Mouse (Mus musculus) CH12.LX (cell line): ENCODE data around the gene Zfp689. TPM values are rescaled to one million over a fixed set of nuclear protein-coding genes. Genes with fewer than 3 reads are reported as not detected.
A peak's percentile ranks its signal among the peaks of the same experiment; 100 is the strongest.

Experiments used
- DNase-seq: peaks from one replicate; pipeline ENCODE4 v3.0.0-alpha.2; 2013; ENCODE audit errors: extremely low read depth
- H3K27ac ChIP-seq: 2 replicates; pipeline ENCODE4 v1.5.1; 2012; ENCODE audit warnings: low read depth, mild to moderate bottlenecking, control low read depth, moderate library complexity; ENCODE audit not compliant: insufficient read depth
- H3K27me3 ChIP-seq: replicated peaks from 2 replicates; pipeline ENCODE3; 2012; ENCODE audit warnings: inconsistent platforms
- H3K36me3 ChIP-seq, 2 experiments: replicated peaks in 1 of 2; 2 replicates each; pipeline versions ENCODE3 to v1.6.1; 2012; ENCODE audit warnings: inconsistent platforms in 1 of 2, low read length in 1 of 2, mild to moderate bottlenecking in 1 of 2, mixed read lengths in 1 of 2, moderate library complexity in 1 of 2; ENCODE audit not compliant: control insufficient read depth in 1 of 2, insufficient read depth in 1 of 2
- H3K4me1 ChIP-seq, 2 experiments: 2 replicates each; pipeline ENCODE4 v1.6.1; 2012; ENCODE audit warnings: inconsistent platforms in 1 of 2, moderate library complexity in 1 of 2; ENCODE audit not compliant: insufficient read depth in 2 of 2, control insufficient read depth in 1 of 2
- H3K4me2 ChIP-seq: 2 replicates; pipeline ENCODE4 v1.6.1; 2012; ENCODE audit warnings: low read depth, mild to moderate bottlenecking, control low read depth; ENCODE audit not compliant: poor library complexity, insufficient read depth, severe bottlenecking
- H3K4me3 ChIP-seq, 3 experiments: fragments of 150-350 bp in 1 of 3; sonication (generic) in 1 of 3; replicated peaks in 1 of 3; 2 replicates each; pipeline versions ENCODE3 to v1.5.1; 2011 to 2012; ENCODE audit warnings: low read depth in 2 of 3, low read length in 2 of 3, mild to moderate bottlenecking in 2 of 3, moderate library complexity in 2 of 3, control low read depth in 1 of 3, improper control_type of control experiment in 1 of 3, inconsistent platforms in 1 of 3, mixed read lengths in 1 of 3; ENCODE audit not compliant: poor library complexity in 1 of 3
- H3K79me2 ChIP-seq: replicated peaks from 2 replicates; pipeline ENCODE4 v1.6.1; 2012; ENCODE audit warnings: mild to moderate bottlenecking, moderate library complexity; ENCODE audit not compliant: control insufficient read depth, poor library complexity, insufficient read depth, severe bottlenecking; ENCODE audit errors: extremely low read depth
- H3K9ac ChIP-seq: 2 replicates; pipeline ENCODE4 v1.6.1; 2012; ENCODE audit warnings: low read depth, mild to moderate bottlenecking, control low read depth, moderate library complexity; ENCODE audit not compliant: insufficient read depth
- H3K9me3 ChIP-seq: replicated peaks from 2 replicates; pipeline ENCODE3; 2012; ENCODE audit warnings: low read length, inconsistent platforms, mixed read lengths
- BHLHE40 ChIP-seq: IDR thresholded peaks from 2 replicates; pipeline ENCODE4 v1.6.1; 2011; ENCODE audit warnings: mild to moderate bottlenecking, low read depth, low read length, improper control_type of control experiment
- CHD1 ChIP-seq: IDR thresholded peaks from 2 replicates; pipeline ENCODE4 v1.6.1; 2012; ENCODE audit warnings: low read depth, low read length, improper control_type of control experiment, inconsistent platforms
- CHD2 ChIP-seq: IDR thresholded peaks from 2 replicates; pipeline ENCODE4 v1.6.1; 2011; ENCODE audit warnings: low read length, improper control_type of control experiment
- CTCF ChIP-seq, 2 experiments: IDR thresholded peaks in 1 of 2; conservative IDR thresholded peaks in 1 of 2; 2 replicates each; pipeline ENCODE4 v1.5.1; 2011 to 2012; ENCODE audit warnings: low read depth in 2 of 2, low read length in 2 of 2, improper control_type of control experiment in 1 of 2, inconsistent platforms in 1 of 2, mild to moderate bottlenecking in 1 of 2, moderate library complexity in 1 of 2
- E2F4 ChIP-seq: IDR thresholded peaks from 2 replicates; pipeline ENCODE4 v1.6.1; 2011; ENCODE audit warnings: low read depth, low read length, improper control_type of control experiment; ENCODE audit not compliant: insufficient replicate concordance
- ELF1 ChIP-seq: IDR thresholded peaks from 2 replicates; pipeline ENCODE4 v1.6.1; 2014; ENCODE audit warnings: low read depth, mild to moderate bottlenecking, inconsistent platforms, low read length, improper control_type of control experiment
- GABPA ChIP-seq: IDR thresholded peaks from 2 replicates; pipeline ENCODE4 v1.6.1; 2012; ENCODE audit warnings: low read depth, low read length, improper control_type of control experiment, inconsistent platforms; ENCODE audit not compliant: insufficient replicate concordance
- HCFC1 ChIP-seq: IDR thresholded peaks from 2 replicates; pipeline ENCODE4 v1.6.1; 2012; ENCODE audit warnings: low read depth, mild to moderate bottlenecking, inconsistent platforms, low read length, improper control_type of control experiment
- KAT2A ChIP-seq: IDR thresholded peaks from 2 replicates; pipeline ENCODE4 v1.6.1; 2012; ENCODE audit warnings: low read length, improper control_type of control experiment, inconsistent platforms; ENCODE audit not compliant: insufficient replicate concordance
- MAFK ChIP-seq: IDR thresholded peaks from 2 replicates; pipeline ENCODE4 v1.6.1; 2011; ENCODE audit warnings: low read length, improper control_type of control experiment; ENCODE audit not compliant: insufficient replicate concordance
- MAX ChIP-seq: IDR thresholded peaks from 2 replicates; pipeline ENCODE4 v1.6.1; 2011; ENCODE audit warnings: low read length, improper control_type of control experiment
- MAZ ChIP-seq: IDR thresholded peaks from 2 replicates; pipeline ENCODE4 v1.6.1; 2012; ENCODE audit warnings: low read depth, mild to moderate bottlenecking, inconsistent platforms, low read length, improper control_type of control experiment, moderate library complexity
- MXI1 ChIP-seq: IDR thresholded peaks from 2 replicates; pipeline ENCODE4 v1.6.1; 2011; ENCODE audit warnings: mild to moderate bottlenecking, low read depth, low read length, improper control_type of control experiment
- MYC ChIP-seq: IDR thresholded peaks from 2 replicates; pipeline ENCODE4 v1.6.1; 2011; ENCODE audit warnings: low read depth, mild to moderate bottlenecking, improper control_type of control experiment, low read length
- NELFE ChIP-seq: IDR thresholded peaks from 2 replicates; pipeline ENCODE4 v1.6.1; 2011; ENCODE audit warnings: low read depth, low read length, improper control_type of control experiment
- NRF1 ChIP-seq: IDR thresholded peaks from 2 replicates; pipeline ENCODE4 v1.6.1; 2014; ENCODE audit warnings: low read depth, mild to moderate bottlenecking, inconsistent platforms, low read length, improper control_type of control experiment, moderate library complexity
- POLR2A ChIP-seq: IDR thresholded peaks from 2 replicates; pipeline ENCODE4 v1.6.1; 2011; ENCODE audit warnings: low read depth, mild to moderate bottlenecking, improper control_type of control experiment, low read length
- POLR2AphosphoS2 ChIP-seq: IDR thresholded peaks from 2 replicates; pipeline ENCODE4 v1.6.1; 2011; ENCODE audit warnings: low read depth, low read length, improper control_type of control experiment
- RCOR1 ChIP-seq: conservative IDR thresholded peaks from 2 replicates; pipeline ENCODE4 v1.6.1; 2012; ENCODE audit warnings: low read depth, mild to moderate bottlenecking, inconsistent platforms, low read length, improper control_type of control experiment
- SIN3A ChIP-seq: IDR thresholded peaks from 2 replicates; pipeline ENCODE4 v1.6.1; 2012; ENCODE audit warnings: low read length, improper control_type of control experiment, inconsistent platforms
- TBP ChIP-seq: conservative IDR thresholded peaks from 2 replicates; pipeline ENCODE4 v1.6.1; 2011; ENCODE audit warnings: low read depth, low read length, improper control_type of control experiment
- UBTF ChIP-seq: IDR thresholded peaks from 2 replicates; pipeline ENCODE4 v1.6.1; 2012; ENCODE audit warnings: low read depth, mild to moderate bottlenecking, inconsistent platforms, low read length, improper control_type of control experiment, moderate library complexity
- USF1 ChIP-seq: IDR thresholded peaks from 2 replicates; pipeline ENCODE4 v1.6.1; 2014; ENCODE audit warnings: low read depth, mild to moderate bottlenecking, inconsistent platforms, low read length, improper control_type of control experiment
- USF2 ChIP-seq: conservative IDR thresholded peaks from 2 replicates; pipeline ENCODE4 v1.6.1; 2011; ENCODE audit warnings: low read depth, low read length, improper control_type of control experiment
- ZMIZ1 ChIP-seq: IDR thresholded peaks from 2 replicates; pipeline ENCODE4 v1.6.1; 2012; ENCODE audit warnings: low read depth, mild to moderate bottlenecking, inconsistent platforms, low read length, improper control_type of control experiment
- dilution Hi-C: fragments of 300-500 bp; cut with MboI; formaldehyde crosslinking; loops from 2 replicates; pipeline ENCODE4 v1.14.3; 2020; ENCODE audit warnings: low sequenced_read_pairs; ENCODE audit not compliant: extremely low pct_unique_long_range_greater_than_20kb, extremely low pct_ligation_motif_present
- in situ Hi-C: fragments of 300-500 bp; cut with MboI; formaldehyde crosslinking; loops from 3 replicates; pipeline ENCODE4 v1.14.3; 2019; ENCODE audit warnings: low sequenced_read_pairs, low pct_ligation_motif_present, low pct_unique_long_range_greater_than_20kb, mixed read lengths
- polyA plus RNA-seq: library from polyadenylated mRNA; unstranded; fragments of >175 nt; gene quantifications from 2 replicates; pipeline ENCODE4 v1.2.1, GENCODE M21; 2012; ENCODE audit warnings: low read depth; ENCODE audit not compliant: insufficient read length
- total RNA-seq, 2 experiments: library from RNA; depleted of rRNA; stranded (reverse); fragments of 300-350 nt in 1 of 2; fragments of >200 nt in 1 of 2; gene quantifications; 2 replicates each; pipeline ENCODE4 v1.2.3; 2012 to 2014

Gene Zfp689
- total and polyA plus RNA-seq, 3 experiments: 2.3 to 3.6 (median 3.2) TPM

DNA sequence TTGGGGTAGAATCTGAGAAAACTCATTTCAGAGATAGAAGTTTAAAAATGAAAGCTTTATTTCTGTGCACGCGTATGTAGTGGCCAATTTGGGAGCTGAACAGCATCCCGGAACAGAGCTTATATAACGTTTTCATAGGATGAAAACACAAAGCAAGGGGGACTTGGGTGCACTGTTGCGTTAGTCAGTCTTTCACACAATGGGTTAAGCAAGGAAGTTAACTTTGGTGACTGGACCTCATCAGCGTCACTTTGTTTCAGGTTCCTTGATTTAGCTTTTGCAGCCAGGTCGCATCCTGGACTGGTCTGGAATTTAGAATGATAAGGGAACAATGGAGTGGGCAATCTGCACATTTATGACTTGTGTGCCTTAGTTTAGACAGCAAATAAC lies 55.0 kb downstream of the Zfp689 start:
- peaks cover 8 to 14% of the 10 kb centered on the region in 2 experiments; a peak in 3 of 4 replicates for H3K4me1 ChIP-seq
- no peak overlapping the region for H3K27ac ChIP-seq
- H3K27me3 ChIP-seq: no peaks in the 10 kb centered on the region
- DNase-seq: no peak
- H3K4me3 ChIP-seq: peak overlapping the region; percentile 48 to 81 (median 63)
- peak overlapping the region; percentile 60 for H3K4me2 ChIP-seq
- dilution Hi-C loops: no loop called here
- H3K9ac ChIP-seq: peak overlapping the region; percentile 78
- in situ Hi-C loops: no loop called here
- peaks cover 8 to 14% of the 10 kb centered on the region in 2 experiments for H3K36me3 ChIP-seq
- H3K79me2 ChIP-seq: no peaks in the 10 kb centered on the region
- no peak for TF ChIP-seq ZMIZ1
- TF ChIP-seq MAX: peak; percentile 10; the same call in 1 of the 2 replicates
- TF ChIP-seq CHD1: peak; percentile 42; the same call in 1 of the 2 replicates
- peaks cover 3% of the 10 kb centered on the region for H3K9me3 ChIP-seq

DNA sequence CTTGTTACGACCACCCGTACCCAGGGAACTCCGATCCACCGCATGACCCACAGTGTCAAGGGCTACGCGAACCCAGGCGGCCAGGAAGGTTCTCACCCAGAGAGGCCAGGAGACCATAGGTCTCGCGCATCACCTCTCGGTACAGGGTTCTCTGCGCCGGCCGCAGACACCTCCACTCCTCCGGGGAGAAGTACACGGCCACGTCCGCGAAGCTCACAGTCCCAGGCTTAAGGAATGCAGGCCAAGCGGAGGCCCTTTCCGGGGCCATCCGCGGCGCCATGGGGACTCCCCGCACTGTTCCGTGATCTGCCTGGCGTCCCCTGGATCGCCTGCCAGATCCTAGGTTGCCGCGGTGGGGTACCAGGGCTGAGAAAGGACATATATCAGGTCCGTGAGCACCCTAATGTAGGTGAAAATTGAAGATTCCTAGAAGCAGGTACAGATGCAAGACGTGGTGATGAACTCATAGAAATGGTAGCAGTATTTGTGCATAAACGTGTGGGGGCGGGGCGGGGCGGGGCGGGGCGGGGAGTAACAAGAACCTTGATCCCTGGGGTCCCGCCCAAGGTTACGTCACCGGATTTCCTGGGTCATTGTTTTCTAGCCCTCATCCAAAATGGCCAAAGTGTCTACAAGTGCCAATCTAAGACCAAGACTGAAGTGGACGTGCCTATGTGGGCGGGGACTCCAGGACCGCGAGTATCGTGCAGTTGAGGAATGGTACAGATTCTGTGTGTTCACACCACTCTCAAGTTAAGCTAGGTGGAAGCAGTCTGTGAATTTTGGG lies 55.6 kb downstream of the Zfp689 start, which contains the start of gene E430018J23Rik:
Gene E430018J23Rik, minus strand, starts transcription at position 473 of the 787 bp plus-strand sequence.
- peaks cover 8 to 14% of the 10 kb centered on the region in 2 experiments for H3K36me3 ChIP-seq
- TF ChIP-seq HCFC1 (peak; percentile 89), KAT2A (peak; percentile 77; the same call in 1 of the 2 replicates), SIN3A (peak; percentile 65; the same call in 1 of the 2 replicates), POLR2AphosphoS2 (no peak; the same call in 1 of the 2 replicates), GABPA (no peak; the same call in 1 of the 2 replicates), TBP (peak; percentile 76), CTCF (conservative IDR thresholded peaks at IDR 0.05 in 1 of 2, IDR thresholded peaks at IDR 0.05 in 1 of 2; ENCODE audit: low read depth in 2 of 2, low read length in 2 of 2) (no peak), RCOR1 (no peak; the same call in 1 of the 2 replicates), NRF1 (peak; percentile 68), NELFE (peak; percentile 88), BHLHE40 (0 out of 2 replicates have a peak, but pooled peaks have one; percentile 7), MAFK (no peak), UBTF (0 out of 2 replicates have a peak, but pooled peaks have one; percentile 71), MYC (peak; percentile 50), USF1 (no peak), MXI1 (peak; percentile 53; the same call in 1 of the 2 replicates), E2F4 (no peak), MAZ (peak; percentile 63; the same call in 1 of the 2 replicates), CHD2 (peak; percentile 4; the same call in 1 of the 2 replicates), MAX (peak; percentile 51; the same call in 1 of the 2 replicates), POLR2A (peak; percentile 79), ZMIZ1 (peak; percentile 63), ELF1 (peak; percentile 91), USF2 (no peak)
- DNase-seq: peak; percentile 100
- peak within 1 kb of the TSS; percentile 77 to 87 (median 81) for H3K4me3 ChIP-seq
- H3K9me3 ChIP-seq: peaks cover 3% of the 10 kb centered on the region
- dilution Hi-C loops: no loop called here
- H3K27me3 ChIP-seq: no peaks in the 10 kb centered on the region
- peak within 1 kb of the TSS; percentile 93 for H3K9ac ChIP-seq
- H3K4me2 ChIP-seq: peak within 1 kb of the TSS; percentile 60
- peaks cover 8 to 14% of the 10 kb centered on the region in 2 experiments; a peak in 3 of 4 replicates for H3K4me1 ChIP-seq
- peak within 1 kb of the TSS; percentile 41; the same call in 1 of the 2 replicates for H3K27ac ChIP-seq
- in situ Hi-C loops: no loop called here
- no peaks in the 10 kb centered on the region for H3K79me2 ChIP-seq
